Mouse (Mus musculus) liver, postnatal 0 days (tissue): ENCODE results near the gene Elfn2.

Experiments used
- CTCF ChIP-seq: sonication (generic); IDR thresholded peaks from 2 replicates; pipeline ENCODE4 v1.5.1; 2016; ENCODE audit warnings: antibody characterized with exemption, low read depth
- EP300 ChIP-seq: IDR thresholded peaks from 2 replicates; pipeline ENCODE4 v1.6.1; 2016; ENCODE audit warnings: antibody characterized with exemption, low read depth, mild to moderate bottlenecking

GRCm38 (mm10) chr15:78643633-78644032 is 74.9 kb downstream of the Elfn2 start:
- TF ChIP-seq CTCF (no peak), EP300 (no peak)
